Mouse (Mus musculus): ENCODE data around the gene Pde7b.

GRCm38 (mm10) chr10:20382807-20383419 lies 342.0 kb downstream of the Pde7b start:
- TF ChIP-seq CTCF (IDR thresholded peaks at IDR 0.05; ENCODE audit: low read depth, low read length) (no peak), POLR2AphosphoS5 (IDR thresholded peaks at IDR 0.05; ENCODE audit: insufficient replicate concordance, low read depth, low read length) (no peak), TAL1 (conservative IDR thresholded peaks at IDR 0.05; ENCODE audit: low read depth, low read length) (no peak), GATA1 (IDR thresholded peaks at IDR 0.05; ENCODE audit: borderline replicate concordance, low read length) (no peak), GATA2 (IDR thresholded peaks at IDR 0.05; ENCODE audit: borderline replicate concordance, low read depth, low read length) (no peak)
